Mouse (Mus musculus): Measurements from ENCODE around the gene Cd300ld3. TPM values are rescaled to one million over a fixed set of nuclear protein-coding genes. Genes with fewer than 3 reads are reported as not detected.

Gene Cd300ld3
- polyA plus RNA-seq, 1 experiment from 2014 or later, result not detected

DNA sequence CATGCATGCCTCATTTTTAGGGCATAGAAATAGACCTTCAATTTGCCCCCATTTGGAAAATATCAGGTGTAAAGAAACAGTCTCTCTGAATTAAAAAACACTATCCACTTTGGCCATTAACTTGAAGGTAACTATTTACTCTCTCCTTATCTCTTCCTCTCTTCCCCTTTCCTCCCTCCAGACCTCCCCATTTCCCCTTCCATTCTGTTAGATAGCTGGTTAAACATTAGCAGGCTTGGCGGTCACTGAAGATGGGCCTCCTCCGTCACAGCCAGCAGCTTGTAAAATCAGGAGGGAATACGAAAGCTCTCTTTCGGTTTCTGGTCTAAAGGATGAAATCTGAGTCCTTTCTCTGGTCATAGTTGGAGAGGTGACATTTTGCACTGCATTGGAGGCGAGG is 27.6 kb upstream of the Cd300ld3 start:
- Histone ChIP-seq H3K9me3 (no peaks in the 10 kb centered on the region), H3K27me3 (peaks cover 50% of the 10 kb centered on the region), H3K9ac (no peak overlapping the region), H3K4me3 (no peak overlapping the region), H3K36me3 (no peaks in the 10 kb centered on the region), H3K4me1 (replicated peaks) (peaks cover 14% of the 10 kb centered on the region), H3K27ac (no peak overlapping the region), H3K4me2 (no peak overlapping the region)
- WGBS, result 54% methylated on average over 5 of the region's 5 CpGs
- no peak for ATAC-seq (ENCODE audit: low FRiP score)

DNA sequence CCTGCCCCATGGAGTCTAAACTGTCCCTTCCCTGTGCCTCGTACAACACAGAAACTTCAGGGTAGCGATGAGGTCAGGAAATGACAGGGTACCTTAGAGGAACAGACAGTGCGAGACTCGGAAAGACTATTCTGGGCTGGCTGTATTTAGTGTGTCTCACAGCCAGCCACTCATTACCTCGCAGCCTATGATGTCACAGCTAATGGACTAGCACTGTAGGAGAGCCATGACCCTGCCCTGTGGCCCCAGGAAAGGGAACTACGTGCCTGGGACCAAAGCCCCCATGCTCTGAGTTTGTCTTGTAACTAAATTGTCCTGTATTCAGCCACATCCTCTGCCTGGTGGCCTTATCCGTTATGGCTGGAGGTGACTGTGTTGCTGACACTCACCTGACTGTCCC is 27.2 kb upstream of the Cd300ld3 start:
- H3K9me3 ChIP-seq, result no peaks in the 10 kb centered on the region
- peaks cover 18% of the 10 kb centered on the region for H3K4me1 ChIP-seq (replicated peaks)
- no peak for ATAC-seq (ENCODE audit: low FRiP score)
- no peak overlapping the region for H3K4me2 ChIP-seq
- peaks cover 54% of the 10 kb centered on the region for H3K27me3 ChIP-seq
- no peak overlapping the region for H3K9ac ChIP-seq
- 76% methylated on average over 7 of the region's 7 CpGs for WGBS
- no peak overlapping the region for H3K27ac ChIP-seq
- H3K4me3 ChIP-seq, result no peak overlapping the region
- no peaks in the 10 kb centered on the region for H3K36me3 ChIP-seq

DNA sequence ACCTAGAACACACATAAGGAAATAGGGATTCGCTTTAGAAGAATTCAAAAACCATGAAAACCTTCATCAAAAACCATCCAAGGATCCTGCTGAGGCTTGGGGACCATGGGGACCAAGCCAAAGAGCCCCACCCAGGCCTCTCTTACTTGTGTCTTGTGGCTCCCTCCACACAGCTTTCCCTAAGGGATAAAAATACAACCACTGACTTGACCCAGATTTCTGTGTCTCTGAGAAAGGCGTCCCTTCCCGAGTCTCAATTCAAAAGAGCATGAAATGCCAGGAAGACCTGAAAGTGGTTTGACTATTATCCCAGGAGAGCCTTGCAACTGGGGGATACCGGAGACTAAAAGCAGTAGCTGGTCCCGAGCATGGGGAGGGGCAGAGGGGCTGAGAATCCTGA is 24.8 kb upstream of the Cd300ld3 start:
- H3K27me3 ChIP-seq, result peaks cover 74% of the 10 kb centered on the region
- no peak overlapping the region for H3K9ac ChIP-seq
- WGBS, result 61% methylated on average over 5 of the region's 5 CpGs
- peaks cover 18% of the 10 kb centered on the region for H3K4me1 ChIP-seq (replicated peaks)
- H3K27ac ChIP-seq, result no peak overlapping the region
- H3K4me3 ChIP-seq, result no peak overlapping the region
- no peak overlapping the region for H3K4me2 ChIP-seq
- ATAC-seq (ENCODE audit: low FRiP score), result no peak
- H3K36me3 ChIP-seq, result no peaks in the 10 kb centered on the region
- no peaks in the 10 kb centered on the region for H3K9me3 ChIP-seq

GRCm38 (mm10) chr11:115071631-115072294 is 23.6 kb upstream of the Cd300ld3 start:
- WGBS, result 10% methylated on average over 13 of the region's 14 CpGs
- Histone ChIP-seq H3K36me3 (no peaks in the 10 kb centered on the region), H3K9me3 (no peaks in the 10 kb centered on the region), H3K4me1 (replicated peaks) (peaks cover 18% of the 10 kb centered on the region), H3K4me3 (0 out of 2 replicates have a peak overlapping the region, but pooled peaks have one; percentile 12), H3K27me3 (peaks cover 83% of the 10 kb centered on the region), H3K9ac (no peak overlapping the region; the same call in 1 of the 2 replicates), H3K27ac (0 out of 2 replicates have a peak overlapping the region, but pooled peaks have one; percentile 2), H3K4me2 (peak overlapping the region; percentile 42)
- ATAC-seq (ENCODE audit: low FRiP score), result no peak

- H3K27ac ChIP-seq, result no peak overlapping the region
- H3K4me3 ChIP-seq, result 0 out of 2 replicates have a peak overlapping the region, but pooled peaks have one; percentile 12
Observed at GRCm38 (mm10) chr11:115071015-115071551, 22.9 kb upstream of the Cd300ld3 start.

GRCm38 (mm10) chr11:115066768-115067167 is 18.6 kb upstream of the Cd300ld3 start:
- Histone ChIP-seq H3K36me3 (no peaks in the 10 kb centered on the region), H3K27ac (no peak overlapping the region), H3K27me3 (peaks cover 63% of the 10 kb centered on the region), H3K9me3 (no peaks in the 10 kb centered on the region), H3K4me2 (no peak overlapping the region), H3K9ac (no peak overlapping the region), H3K4me1 (replicated peaks) (peaks cover 14% of the 10 kb centered on the region), H3K4me3 (no peak overlapping the region)
- ATAC-seq (ENCODE audit: low FRiP score), result no peak
- 76% methylated on average over 6 of the region's 6 CpGs for WGBS

More at GRCm38 (mm10) chr11:115071015-115071551, 22.9 kb upstream of the Cd300ld3 start:
- Histone ChIP-seq H3K9ac (no peak overlapping the region), H3K4me2 (peak overlapping the region; percentile 42), H3K36me3 (no peaks in the 10 kb centered on the region), H3K4me1 (replicated peaks) (peaks cover 18% of the 10 kb centered on the region), H3K27me3 (peaks cover 80% of the 10 kb centered on the region), H3K9me3 (no peaks in the 10 kb centered on the region)
- 3% methylated on average over 9 of the region's 9 CpGs for WGBS
- 0 out of 2 replicates have a peak, but pooled peaks have one; percentile 17 for ATAC-seq (ENCODE audit: low FRiP score)

DNA sequence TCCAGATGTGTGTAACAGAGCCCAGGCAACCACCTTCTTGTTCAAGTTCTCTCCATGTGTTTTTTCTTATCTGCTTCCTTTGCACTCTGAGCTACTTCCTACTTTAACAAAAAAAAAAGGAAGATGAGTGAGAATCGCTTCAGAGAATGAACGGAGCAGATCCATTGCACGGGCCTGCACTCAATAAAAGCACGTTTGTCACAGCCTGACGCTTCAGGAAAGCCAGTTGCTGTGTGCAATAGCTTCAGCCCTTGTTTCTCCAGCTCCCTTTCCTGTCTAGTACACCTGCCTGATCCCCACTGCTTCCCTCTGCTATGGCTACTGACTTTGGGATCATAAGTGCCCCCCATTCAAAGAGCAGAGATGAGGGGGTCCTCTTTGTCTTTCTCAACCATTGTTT is 13.9 kb upstream of the Cd300ld3 start, which contains the start of gene Cd300e:
Gene Cd300e (minus strand): TSS at position 101 of the 400 bp plus-strand sequence.
- Histone ChIP-seq H3K4me3 (no peak within 1 kb of the TSS), H3K36me3 (no peaks in the 10 kb centered on the region), H3K4me1 (replicated peaks) (no peaks in the 10 kb centered on the region), H3K4me2 (no peak within 1 kb of the TSS), H3K9me3 (no peaks in the 10 kb centered on the region), H3K27ac (no peak within 1 kb of the TSS), H3K27me3 (peaks cover 50% of the 10 kb centered on the region), H3K9ac (no peak within 1 kb of the TSS)
- ATAC-seq (ENCODE audit: low FRiP score), result no peak
- 22% methylated on average over 5 of the region's 5 CpGs for WGBS

DNA sequence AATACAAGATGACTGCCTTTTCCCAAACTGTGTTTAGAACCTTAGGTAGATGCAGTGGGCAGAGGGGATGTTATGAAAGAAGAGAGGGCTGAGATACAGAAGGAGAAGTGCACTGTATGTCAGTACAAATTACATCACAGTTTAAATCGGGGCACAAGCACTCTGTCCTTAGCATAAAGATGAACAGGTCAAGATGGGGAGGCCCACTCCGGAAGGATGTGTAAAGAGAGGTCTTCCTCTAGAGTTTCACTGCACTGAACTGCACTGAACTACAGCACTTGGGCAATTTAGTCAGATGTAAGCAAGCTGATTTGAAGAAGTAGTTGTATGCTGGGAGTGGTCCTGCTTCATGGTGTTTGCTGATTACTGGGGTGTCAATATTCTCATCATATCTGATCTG is 11.6 kb upstream of the Cd300ld3 start:
- Histone ChIP-seq H3K9me3 (no peaks in the 10 kb centered on the region), H3K27ac (no peak overlapping the region), H3K4me3 (no peak overlapping the region), H3K27me3 (peaks cover 33% of the 10 kb centered on the region), H3K4me2 (no peak overlapping the region), H3K4me1 (replicated peaks) (no peaks in the 10 kb centered on the region), H3K36me3 (no peaks in the 10 kb centered on the region), H3K9ac (no peak overlapping the region)
- WGBS, result 84% methylated on average over 2 of the region's 2 CpGs
- no peak for ATAC-seq (ENCODE audit: low FRiP score)

- H3K4me1 ChIP-seq (replicated peaks), result no peaks in the 10 kb centered on the region
- no peaks in the 10 kb centered on the region for H3K9me3 ChIP-seq
- WGBS, result 84% methylated on average over 4 of the region's 4 CpGs
- no peak for ATAC-seq (ENCODE audit: low FRiP score)
- no peak overlapping the region for H3K4me3 ChIP-seq
- H3K9ac ChIP-seq, result no peak overlapping the region
- no peaks in the 10 kb centered on the region for H3K36me3 ChIP-seq
- H3K4me2 ChIP-seq, result no peak overlapping the region
- peaks cover 38% of the 10 kb centered on the region for H3K27me3 ChIP-seq
- H3K27ac ChIP-seq, result no peak overlapping the region
Observed at GRCm38 (mm10) chr11:115058701-115059100, 10.5 kb upstream of the Cd300ld3 start.

GRCm38 (mm10) chr11:115054537-115054936 is 6.3 kb upstream of the Cd300ld3 start:
- ATAC-seq (ENCODE audit: low FRiP score), result no peak
- Histone ChIP-seq H3K9me3 (no peaks in the 10 kb centered on the region), H3K36me3 (no peaks in the 10 kb centered on the region), H3K4me3 (no peak overlapping the region), H3K4me1 (replicated peaks) (no peaks in the 10 kb centered on the region), H3K4me2 (no peak overlapping the region), H3K27ac (no peak overlapping the region), H3K9ac (no peak overlapping the region), H3K27me3 (peaks cover 34% of the 10 kb centered on the region)

- Histone ChIP-seq H3K9ac (no peak overlapping the region), H3K9me3 (no peaks in the 10 kb centered on the region), H3K27ac (no peak overlapping the region), H3K27me3 (peaks cover 24% of the 10 kb centered on the region), H3K4me3 (no peak overlapping the region), H3K4me1 (replicated peaks) (no peaks in the 10 kb centered on the region), H3K36me3 (no peaks in the 10 kb centered on the region), H3K4me2 (no peak overlapping the region)
- 93% methylated on average over 1 of the region's 1 CpGs for WGBS
- no peak for ATAC-seq (ENCODE audit: low FRiP score)
Observed at GRCm38 (mm10) chr11:115052991-115053390, 4.8 kb upstream of the Cd300ld3 start.

DNA sequence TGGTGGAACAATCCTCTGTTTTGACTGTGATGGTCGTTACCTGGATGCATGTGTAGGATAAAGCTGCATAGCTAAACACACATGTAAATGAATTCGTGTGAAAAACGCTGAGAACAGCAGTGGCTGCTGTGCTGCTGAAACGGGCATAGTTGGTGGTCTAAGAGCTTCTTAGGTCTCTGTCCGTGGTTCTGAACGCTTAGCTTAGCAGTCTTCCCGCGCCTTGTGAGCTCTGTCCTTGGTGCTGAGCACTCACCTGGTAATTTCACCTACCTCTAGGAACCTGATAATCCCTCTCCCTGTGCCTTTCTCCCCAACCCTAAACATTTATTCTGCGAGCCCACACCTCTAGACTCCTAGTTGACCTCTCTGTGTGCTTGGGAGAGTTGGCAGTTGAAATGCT is 4.0 kb upstream of the Cd300ld3 start:
- no peaks in the 10 kb centered on the region for H3K4me1 ChIP-seq (replicated peaks)
- H3K36me3 ChIP-seq, result no peaks in the 10 kb centered on the region
- no peak overlapping the region for H3K27ac ChIP-seq
- H3K4me3 ChIP-seq, result no peak overlapping the region
- no peak overlapping the region for H3K9ac ChIP-seq
- 4% methylated on average over 9 of the region's 9 CpGs for WGBS
- peaks cover 24% of the 10 kb centered on the region for H3K27me3 ChIP-seq
- no peak for ATAC-seq (ENCODE audit: low FRiP score)
- H3K9me3 ChIP-seq, result no peaks in the 10 kb centered on the region
- no peak overlapping the region for H3K4me2 ChIP-seq
